Mouse (Mus musculus) Muller cell, postnatal 12 days (primary cell): ENCODE measurements around the gene Vmn2r111.
"Not testable (repeated sequence)": the region's sequence is repeated elsewhere in the genome, so short reads cannot be mapped to it uniquely, and the experiment has no call there.

Source experiments
- DNase-seq: peaks from one replicate; pipeline ENCODE4 v3.0.0-alpha.2; 2015; ENCODE audit errors: inconsistent ontology term

Gene Vmn2r111

GRCm38 (mm10) chr17:22573382-22573781, at the start of gene Vmn2r111:
Gene Vmn2r111, minus strand, starts transcription at chr17:22573482.
- DNase-seq = not testable (repeated sequence)

GRCm38 (mm10) chr17:22600651-22601050, 27.4 kb upstream of the Vmn2r111 start, which contains the start of gene Vmn2r112:
Gene Vmn2r112, plus strand, starts transcription at chr17:22600951.
- DNase-seq = not testable (repeated sequence)

GRCm38 (mm10) chr17:22520467-22520866, 52.8 kb downstream of the Vmn2r111 start:
- not testable (repeated sequence) for DNase-seq

GRCm38 (mm10) chr17:22520037-22520436, 53.2 kb downstream of the Vmn2r111 start:
- DNase-seq = not testable (repeated sequence)

- DNase-seq = no peak
Measured at GRCm38 (mm10) chr17:22497120-22497519, 76.2 kb downstream of the Vmn2r111 start.
